Mouse (Mus musculus): ENCODE measurements around the gene Scmh1. TPM values are rescaled to one million over a fixed set of nuclear protein-coding genes. Genes with fewer than 3 reads are reported as not detected.

Gene Scmh1
- total RNA-seq, 2 experiments from 2014 or later = 82.9 to 91.5 TPM

DNA sequence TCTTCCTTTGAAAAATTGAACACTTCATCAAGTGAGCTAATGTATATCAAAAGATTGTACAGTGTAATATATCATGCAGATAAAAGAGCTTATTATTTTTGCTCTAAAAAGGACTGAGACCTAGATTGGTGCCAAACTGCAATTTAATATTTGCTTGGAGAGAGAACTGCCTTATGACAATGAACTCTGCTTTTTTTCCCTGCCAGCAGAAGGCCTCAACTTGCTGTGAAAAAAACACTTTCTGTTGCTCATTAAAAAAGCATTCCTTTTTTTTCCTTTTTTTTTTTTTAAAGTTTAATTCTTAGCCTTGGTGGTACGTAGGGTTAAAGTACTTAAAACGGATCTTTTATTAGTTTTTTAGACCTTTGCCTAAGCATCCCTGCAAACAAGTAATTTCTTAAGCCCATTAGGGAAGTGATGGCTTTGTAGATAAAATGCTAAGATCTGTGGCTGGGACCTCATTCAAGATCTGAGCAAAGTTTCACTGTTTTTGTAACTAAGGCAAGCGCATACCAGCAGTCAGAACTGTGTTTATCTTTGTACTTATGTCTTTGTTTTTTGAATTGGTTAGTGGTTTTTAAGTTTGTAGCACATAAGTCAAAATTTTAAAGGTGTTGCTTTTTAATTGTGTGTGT is 1.7 kb downstream of the Scmh1 start:
- H3K27ac ChIP-seq = no peak overlapping the region; the same call in 1 of the 2 replicates
- no peak for DNase-seq (ENCODE audit: extremely low spot score in 1 of 2, low spot score in 2 of 2)
- H3K4me3 ChIP-seq = peak overlapping the region; percentile 94; the same call in 1 of the 2 replicates
- intact Hi-C loops (cut with DNase I) = no loop called here
- TF ChIP-seq CTCF (IDR thresholded peaks at IDR 0.05) = no peak

DNA sequence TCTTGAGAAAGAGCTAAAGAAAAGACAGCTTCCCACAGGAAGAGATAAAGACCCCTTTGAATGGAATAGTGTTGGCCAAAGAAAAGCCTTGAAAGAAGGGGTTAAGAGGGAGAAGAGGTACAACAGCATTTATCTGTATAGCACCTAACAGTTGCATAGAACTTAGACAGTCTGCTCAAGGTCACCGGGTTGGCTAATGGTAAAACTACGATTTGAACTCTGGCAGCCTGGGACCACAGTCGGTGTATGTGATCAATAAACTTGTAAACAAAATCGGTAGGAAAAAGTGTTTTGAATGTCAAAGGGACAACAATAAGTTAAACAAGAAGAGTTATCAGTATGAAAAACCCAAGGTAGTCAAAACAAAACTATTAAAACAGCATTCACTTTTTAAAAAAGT is 13.0 kb downstream of the Scmh1 start:
- no peak overlapping the region for H3K27ac ChIP-seq
- H3K4me3 ChIP-seq = no peak overlapping the region
- DNase-seq (ENCODE audit: extremely low spot score in 1 of 2, low spot score in 2 of 2) = no peak
- intact Hi-C loops (cut with DNase I) = no loop called here
- TF ChIP-seq CTCF (IDR thresholded peaks at IDR 0.05) = no peak

DNA sequence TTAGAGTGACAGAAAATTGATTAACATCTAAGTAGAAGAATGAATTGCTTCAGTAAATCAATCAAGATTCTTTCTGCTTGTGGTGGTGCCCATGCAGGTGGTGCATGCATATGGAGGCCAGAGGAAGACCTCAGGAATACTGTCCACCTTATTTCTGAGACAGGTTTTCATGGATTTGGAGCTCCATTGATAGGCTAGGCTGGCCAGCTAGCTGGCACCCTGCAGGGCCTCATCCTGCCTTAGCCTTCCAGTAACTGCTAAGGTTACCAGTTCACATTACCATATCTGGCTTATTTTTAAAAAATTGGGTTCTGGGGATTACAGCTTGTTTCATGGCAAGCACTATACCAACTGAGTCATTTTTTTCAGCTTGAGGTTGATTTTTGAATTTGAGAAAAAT is 15.1 kb downstream of the Scmh1 start:
- H3K4me3 ChIP-seq = no peak overlapping the region
- no peak for DNase-seq (ENCODE audit: extremely low spot score in 1 of 2, low spot score in 2 of 2)
- no peak overlapping the region for H3K27ac ChIP-seq
- intact Hi-C loops (cut with DNase I) = no loop called here
- TF ChIP-seq CTCF (IDR thresholded peaks at IDR 0.05) = no peak

DNA sequence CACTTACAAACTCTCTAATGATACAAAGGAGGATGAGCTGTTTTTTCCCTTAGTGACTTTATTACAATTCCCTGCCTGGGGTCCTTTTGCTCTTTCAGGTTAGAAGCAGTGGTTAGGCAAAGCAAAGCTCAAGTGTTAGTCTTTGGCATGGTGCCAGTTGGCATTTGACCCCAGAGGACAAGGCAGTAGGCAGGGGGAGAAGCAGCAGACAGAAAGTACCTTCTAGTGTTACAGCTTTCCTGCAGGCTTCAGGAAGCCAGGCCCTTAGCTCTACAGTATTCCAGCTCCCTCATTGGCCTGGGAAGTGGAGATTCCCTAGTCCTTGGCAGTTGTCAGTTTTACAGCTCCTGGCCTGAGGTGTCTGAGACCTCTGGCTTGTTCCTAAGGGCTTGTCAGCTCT is 15.6 kb downstream of the Scmh1 start:
- TF ChIP-seq CTCF (IDR thresholded peaks at IDR 0.05) = no peak
- Histone ChIP-seq H3K27ac (no peak overlapping the region), H3K4me3 (no peak overlapping the region)
- DNase-seq (ENCODE audit: extremely low spot score in 1 of 2, low spot score in 2 of 2) = no peak
- intact Hi-C loops (cut with DNase I) = no loop called here

DNA sequence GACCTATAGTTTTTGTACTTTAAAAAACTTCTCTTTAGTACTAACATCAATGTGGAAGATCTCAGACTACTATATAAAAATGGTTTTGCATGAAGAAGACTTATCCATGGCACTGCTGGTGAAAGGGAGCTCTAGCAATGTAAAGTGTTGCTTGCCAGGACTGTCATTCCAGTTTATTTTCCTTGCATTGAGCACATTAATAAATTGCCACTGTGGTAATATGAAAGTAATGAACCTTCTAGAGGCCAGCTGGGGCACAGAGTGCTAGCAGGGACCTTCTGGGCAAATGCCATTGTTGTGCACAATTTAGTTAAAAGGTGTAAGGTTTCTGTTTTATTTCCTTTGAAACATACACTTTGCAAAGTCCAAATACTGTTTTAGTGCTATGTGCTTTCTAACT is 25.5 kb downstream of the Scmh1 start:
- intact Hi-C loops (cut with DNase I) = no loop called here
- Histone ChIP-seq H3K27ac (no peak overlapping the region), H3K4me3 (no peak overlapping the region)
- no peak for DNase-seq (ENCODE audit: extremely low spot score in 1 of 2, low spot score in 2 of 2)
- no peak for TF ChIP-seq CTCF (IDR thresholded peaks at IDR 0.05)

DNA sequence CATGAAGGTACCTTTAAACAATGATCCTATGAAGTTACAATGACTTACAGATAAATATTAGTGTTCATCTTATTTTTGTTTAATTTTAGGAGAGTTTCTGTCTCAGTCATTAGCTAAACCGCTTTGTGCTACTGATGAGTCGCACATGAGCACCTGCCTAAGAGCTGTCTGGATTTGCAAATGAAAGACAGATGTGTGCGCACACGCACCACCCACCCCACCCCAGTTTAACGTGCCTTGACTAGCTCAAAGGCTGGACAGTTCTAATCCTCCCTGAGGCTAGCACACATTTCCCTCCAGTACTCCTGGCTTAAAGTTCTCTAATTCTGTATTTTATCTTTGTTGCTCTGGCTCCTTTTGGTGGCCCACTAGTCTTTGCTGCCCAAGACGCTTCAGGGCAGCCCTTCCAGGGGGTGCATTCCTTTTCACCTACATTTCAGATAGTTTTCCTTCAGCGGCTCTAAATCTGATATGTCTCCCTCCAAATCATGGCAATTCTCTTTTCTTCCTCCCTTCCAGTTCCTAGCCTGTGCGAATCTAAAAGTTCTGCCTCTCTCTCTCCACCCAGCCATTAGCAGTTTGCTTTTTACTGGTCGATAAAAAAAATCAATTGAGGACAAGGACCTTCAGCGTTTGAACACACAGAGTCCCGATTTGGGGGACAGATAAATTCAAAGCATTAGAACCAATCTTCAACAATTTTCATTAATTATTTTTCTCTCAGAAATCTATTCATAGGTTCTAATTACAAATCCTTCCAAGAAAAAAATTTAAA is 27.7 kb downstream of the Scmh1 start:
- TF ChIP-seq CTCF (IDR thresholded peaks at IDR 0.05) = no peak
- Histone ChIP-seq H3K27ac (no peak overlapping the region), H3K4me3 (no peak overlapping the region)
- intact Hi-C loops (cut with DNase I) = no loop called here
- no peak for DNase-seq (ENCODE audit: extremely low spot score in 1 of 2, low spot score in 2 of 2)

DNA sequence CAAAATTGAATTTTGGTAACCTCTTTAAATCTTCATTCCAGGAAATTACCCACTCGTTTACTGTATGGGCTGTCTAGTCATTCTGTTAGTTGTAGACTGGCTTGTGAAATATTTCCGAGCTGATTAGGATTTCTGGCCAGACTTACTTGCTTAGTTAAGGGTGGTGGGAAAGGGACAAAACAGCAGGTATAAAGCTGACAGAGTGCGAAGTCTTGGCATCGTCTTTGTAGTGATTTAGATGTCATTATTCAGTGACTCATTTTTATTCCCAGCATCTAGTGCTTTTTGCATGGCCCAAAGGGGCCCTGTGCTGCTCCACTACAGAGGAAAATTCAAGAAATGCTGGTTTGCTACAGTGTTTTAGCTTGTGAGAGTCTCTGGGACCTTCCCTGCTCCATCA is 56.7 kb downstream of the Scmh1 start:
- no peak for DNase-seq (ENCODE audit: extremely low spot score in 1 of 2, low spot score in 2 of 2)
- intact Hi-C loops (cut with DNase I) = no loop called here
- no peak for TF ChIP-seq CTCF (IDR thresholded peaks at IDR 0.05)
- H3K27ac ChIP-seq = no peak overlapping the region
- H3K4me3 ChIP-seq = no peak overlapping the region

DNA sequence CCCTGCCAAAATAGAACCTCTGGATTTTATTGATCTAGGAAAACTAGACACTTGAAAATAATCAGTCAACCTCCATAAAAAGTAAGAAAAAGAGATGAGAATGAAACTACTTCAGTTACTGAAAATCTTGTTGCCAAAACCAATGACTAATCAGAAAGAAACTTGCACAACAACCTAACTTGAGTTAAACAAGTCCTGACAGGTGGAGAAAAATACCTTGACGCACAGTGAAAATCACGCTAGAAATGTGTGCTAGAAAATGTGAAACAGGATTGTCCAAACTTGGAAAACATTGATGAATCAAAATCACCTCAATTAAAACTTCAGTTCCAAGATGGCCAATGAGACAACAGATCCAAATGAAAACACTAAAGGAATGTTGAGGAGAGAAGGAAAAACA is 67.9 kb downstream of the Scmh1 start:
- H3K27ac ChIP-seq = no peak overlapping the region
- no peak for TF ChIP-seq CTCF (IDR thresholded peaks at IDR 0.05)
- no peak overlapping the region for H3K4me3 ChIP-seq
- intact Hi-C loops (cut with DNase I) = no loop called here
- DNase-seq (ENCODE audit: extremely low spot score in 1 of 2, low spot score in 2 of 2) = no peak

DNA sequence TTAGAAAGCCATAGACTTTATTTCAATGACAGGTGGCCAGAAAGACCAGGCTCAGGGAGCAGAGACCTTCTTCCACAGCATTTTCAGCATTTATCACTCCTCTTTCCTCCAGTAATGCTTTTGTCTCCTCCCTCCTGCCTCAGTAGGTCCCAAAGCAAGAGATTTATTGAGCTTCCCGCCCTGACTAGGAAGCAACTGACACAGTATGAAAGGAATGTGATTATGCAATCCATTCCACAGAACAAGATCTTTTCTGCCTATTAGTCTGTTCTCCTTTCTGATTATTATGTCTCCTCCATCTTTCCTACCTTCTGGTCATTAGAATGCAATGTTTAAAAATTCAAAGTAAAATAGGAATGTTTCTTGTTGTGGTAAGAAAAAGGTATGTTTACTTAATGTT is 82.6 kb downstream of the Scmh1 start:
- no peak for TF ChIP-seq CTCF (IDR thresholded peaks at IDR 0.05)
- Histone ChIP-seq H3K27ac (no peak overlapping the region), H3K4me3 (no peak overlapping the region)
- intact Hi-C loops (cut with DNase I) = no loop called here
- DNase-seq (ENCODE audit: extremely low spot score in 1 of 2, low spot score in 2 of 2) = no peak

DNA sequence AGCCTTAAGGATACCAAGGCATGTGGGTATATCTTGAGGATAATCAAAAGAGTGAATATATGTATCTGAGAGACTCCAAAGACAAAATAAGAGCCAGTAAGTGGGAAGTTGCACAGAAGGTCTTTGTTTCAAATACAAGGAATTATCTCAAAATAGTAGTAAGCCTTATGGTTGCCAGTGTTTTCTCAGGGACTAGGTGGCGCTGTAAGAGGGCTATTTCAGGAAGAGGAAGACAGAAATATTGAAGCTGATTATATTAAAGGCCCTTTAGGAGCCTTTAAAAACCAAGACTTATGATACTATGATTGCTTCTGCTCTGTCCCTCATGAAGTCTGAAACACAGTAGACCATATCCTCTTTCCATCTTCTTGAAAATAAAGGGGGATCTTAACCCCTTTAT is 101.9 kb downstream of the Scmh1 start:
- H3K4me3 ChIP-seq = no peak overlapping the region
- DNase-seq (ENCODE audit: extremely low spot score in 1 of 2, low spot score in 2 of 2) = no peak
- TF ChIP-seq CTCF (IDR thresholded peaks at IDR 0.05) = peak; percentile 28
- intact Hi-C loops (cut with DNase I) = no loop called here
- H3K27ac ChIP-seq = no peak overlapping the region

DNA sequence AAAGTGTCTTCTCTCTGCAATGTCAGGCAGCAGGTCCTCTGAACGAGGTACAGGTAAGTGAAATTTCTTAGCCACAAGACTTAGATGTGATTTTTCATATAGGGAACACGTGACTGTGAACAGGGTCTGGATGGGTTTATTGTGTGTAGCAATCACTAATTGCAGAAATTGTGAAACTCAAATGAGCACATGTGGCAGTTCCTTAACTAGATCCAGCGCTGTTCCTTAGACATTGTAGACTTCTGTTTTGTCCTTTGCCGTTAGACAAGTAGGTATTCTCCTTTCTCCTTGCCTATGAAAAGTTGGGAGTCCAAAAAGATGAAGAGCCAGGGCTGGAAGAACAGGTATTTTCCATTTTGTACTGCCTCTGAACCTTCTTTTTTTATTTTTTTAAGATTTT is 106.1 kb downstream of the Scmh1 start:
- DNase-seq (ENCODE audit: extremely low spot score in 1 of 2, low spot score in 2 of 2) = no peak
- TF ChIP-seq CTCF (IDR thresholded peaks at IDR 0.05) = no peak

DNA sequence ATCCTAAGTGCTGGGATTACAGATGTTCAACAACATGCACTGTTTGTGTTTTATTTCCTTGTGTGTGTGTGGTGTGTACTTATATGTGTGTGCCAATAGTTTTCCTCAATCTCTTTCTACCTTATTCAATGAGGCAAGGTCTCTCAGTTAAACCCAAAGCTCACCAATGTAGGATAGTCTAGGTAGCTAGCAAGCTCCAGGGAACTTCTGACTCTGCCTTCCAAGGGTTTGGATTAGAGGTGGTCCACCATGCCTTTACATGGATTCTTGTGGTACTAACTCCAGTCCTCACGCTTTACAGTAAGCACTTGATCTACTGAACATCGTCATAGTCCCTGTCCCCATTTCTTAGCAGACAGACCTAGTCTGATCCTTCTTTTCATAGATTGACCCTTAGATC is 109.3 kb downstream of the Scmh1 start:
- intact Hi-C loops (cut with DNase I) = loop anchor here (5.0 kb wide), 1 partner anchor 127 kb away; no protein-coding TSS in a partner anchor

More for the DNA sequence above, 106.1 kb downstream of the Scmh1 start:
- intact Hi-C loops (cut with DNase I) = loop anchor here (5.0 kb wide), 1 partner anchor 124 kb away; no protein-coding TSS in a partner anchor
- Histone ChIP-seq H3K27ac (no peak overlapping the region), H3K4me3 (no peak overlapping the region)

DNA sequence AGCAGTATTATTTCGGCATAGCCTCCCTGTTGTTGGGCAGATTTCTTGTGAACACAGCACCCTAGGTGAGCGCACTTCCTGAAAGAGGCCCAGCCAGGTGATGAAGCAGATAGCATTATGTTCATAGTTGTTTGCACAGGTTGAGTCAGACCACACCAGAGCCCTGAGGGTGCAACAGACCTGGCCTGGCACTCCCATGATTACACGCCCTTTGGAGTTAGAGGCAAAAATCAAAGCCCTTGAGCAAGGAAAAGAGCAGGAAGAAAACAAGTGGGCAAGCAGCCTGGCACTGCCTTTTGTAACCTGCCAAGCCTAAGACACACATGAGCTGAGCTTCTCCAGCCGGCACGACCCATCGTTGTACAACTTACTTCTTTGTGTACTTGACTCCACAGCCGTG is 111.4 kb downstream of the Scmh1 start:
- intact Hi-C loops (cut with DNase I) = no loop called here
- Histone ChIP-seq H3K27ac (no peak overlapping the region), H3K4me3 (no peak overlapping the region)
- no peak for TF ChIP-seq CTCF (IDR thresholded peaks at IDR 0.05)
- DNase-seq (ENCODE audit: extremely low spot score in 1 of 2, low spot score in 2 of 2) = no peak

More for the DNA sequence above, 109.3 kb downstream of the Scmh1 start:
- DNase-seq (ENCODE audit: extremely low spot score in 1 of 2, low spot score in 2 of 2) = no peak
- no peak for TF ChIP-seq CTCF (IDR thresholded peaks at IDR 0.05)
- H3K4me3 ChIP-seq = no peak overlapping the region
- H3K27ac ChIP-seq = no peak overlapping the region
